Mouse (Mus musculus): ENCODE data around the gene Plscr3.
A peak's percentile ranks its signal among the peaks of the same experiment; 100 is the strongest.

DNA sequence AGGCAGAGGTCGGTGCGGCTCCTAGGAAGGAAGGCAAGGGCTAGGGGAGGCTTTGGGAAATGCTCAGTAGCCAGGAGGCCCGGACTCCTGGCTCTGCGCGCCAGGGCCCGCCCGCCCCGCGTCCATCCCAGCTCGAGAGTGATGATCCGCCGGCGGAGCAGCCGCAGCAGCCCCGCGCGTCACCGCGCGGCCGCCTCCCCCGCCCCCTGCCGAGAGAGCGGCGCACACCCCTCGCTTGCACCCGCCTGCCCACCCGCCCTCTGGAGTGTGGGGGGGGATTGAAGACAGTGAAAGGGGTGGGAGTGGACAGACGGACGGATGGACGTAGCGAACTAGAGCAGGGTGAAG is 8.6 kb upstream of the Plscr3 start, which contains the start of gene Nlgn2:
- no peak for TF ChIP-seq MAX (IDR thresholded peaks at IDR 0.05; ENCODE audit: low read length)
- no peak for TF ChIP-seq IRF4 (IDR thresholded peaks at IDR 0.05; ENCODE audit: low read depth, low read length)
- peak; percentile 28; the same call in 1 of the 2 replicates for TF ChIP-seq POLR2A (IDR thresholded peaks at IDR 0.05; ENCODE audit: low read depth, low read length)
- TF ChIP-seq USF2 (conservative IDR thresholded peaks at IDR 0.05; ENCODE audit: low read depth, low read length) = no peak
- TF ChIP-seq CTCF (conservative IDR thresholded peaks at IDR 0.05 in 1 of 2, IDR thresholded peaks at IDR 0.05 in 1 of 2; ENCODE audit: low read depth in 2 of 2, low read length in 2 of 2) = no peak; a peak in 1 of 4 replicates
- TF ChIP-seq UBTF (IDR thresholded peaks at IDR 0.05; ENCODE audit: low read depth, low read length) = no peak
- TF ChIP-seq PAX5 (IDR thresholded peaks at IDR 0.05; ENCODE audit: low read length) = no peak
- no peak for TF ChIP-seq JUND (conservative IDR thresholded peaks at IDR 0.05; ENCODE audit: low read depth, low read length)
- TF ChIP-seq EP300 (IDR thresholded peaks at IDR 0.05; ENCODE audit: low read length) = no peak
- TF ChIP-seq POLR2AphosphoS2 (IDR thresholded peaks at IDR 0.05; ENCODE audit: low read depth, low read length) = no peak
- no peak for TF ChIP-seq SIN3A (IDR thresholded peaks at IDR 0.05; ENCODE audit: low read length)
- no peak for TF ChIP-seq MXI1 (IDR thresholded peaks at IDR 0.05; ENCODE audit: low read depth, low read length)
- no peak for TF ChIP-seq MEF2A (IDR thresholded peaks at IDR 0.05; ENCODE audit: borderline replicate concordance, low read depth, low read length)
- TF ChIP-seq USF1 (IDR thresholded peaks at IDR 0.05; ENCODE audit: low read depth, low read length) = no peak
